ENCODE assay signal across 20 mouse cellular contexts in the genomic region with DNA sequence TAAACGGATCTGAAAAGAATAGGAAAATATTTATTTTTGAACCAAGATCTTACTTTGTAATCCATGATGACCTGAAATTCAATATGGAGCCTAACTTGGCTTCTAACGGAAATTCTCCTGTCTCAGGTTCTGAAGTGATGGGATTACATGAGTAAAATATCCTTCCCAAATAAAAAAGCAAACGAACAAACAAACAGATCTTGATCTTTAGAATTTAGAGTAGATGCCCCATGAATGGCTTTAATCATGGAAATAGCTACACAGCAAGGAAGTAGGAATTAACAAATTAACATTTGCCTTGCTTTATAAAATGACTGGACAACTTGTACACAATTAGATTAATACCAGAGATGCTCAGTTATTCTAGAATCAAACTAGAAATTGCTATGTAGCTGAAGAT.
DNase-seq lines count a peak whose midpoint lies in the region; ATAC-seq lines count a peak whose summit lies in the region.
"Had no signal": no experiment of that assay in that cellular context is flagged by ENCODE, and none has a peak within 500 bp of the region (broad histone marks: within the 10 kb centered on the region; RNA-seq: fewer than 3 reads in every experiment).

No protein-coding gene starts in this region.

- H3K36me3 ChIP-seq in forebrain, embryonic 15.5 days = no peaks in the 10 kb centered on the region
- H3K36me3 ChIP-seq in forebrain, embryonic 10.5 days (replicated peaks) = no peaks in the 10 kb centered on the region
- H3K36me3 ChIP-seq in neural tube, embryonic 13.5 days = no peaks in the 10 kb centered on the region
- no peaks in the 10 kb centered on the region for H3K36me3 ChIP-seq in midbrain, embryonic 15.5 days (replicated peaks)
- H3K36me3 ChIP-seq: embryonic facial prominence, embryonic 10.5 days; heart, embryonic 13.5 days had no signal

- no peak for DNase-seq in forebrain, embryonic 10.5 days (ENCODE audit: extremely low spot score, low spot score)
- no peak for DNase-seq in neural tube, embryonic 10.5 days (ENCODE audit: extremely low spot score, low spot score)
- no peak for DNase-seq in lung, postnatal 14 days
- no peak for DNase-seq in cerebellum, postnatal 36 days
- DNase-seq: adrenal gland, postnatal 25 days; cerebellum, adult 9-10 months; gastrocnemius, postnatal 14 days; heart, adult 18-20 months; heart, postnatal 14 days; kidney, adult 11 months; right cerebral cortex, postnatal 14 days had no signal

- H3K27me3 ChIP-seq in forebrain, embryonic 15.5 days = no peaks in the 10 kb centered on the region
- peaks cover 36% of the 10 kb centered on the region for H3K27me3 ChIP-seq in forebrain, embryonic 10.5 days (ENCODE audit: poor library complexity, severe bottlenecking)
- no peaks in the 10 kb centered on the region for H3K27me3 ChIP-seq in neural tube, embryonic 13.5 days
- H3K27me3 ChIP-seq in midbrain, embryonic 15.5 days (replicated peaks) = no peaks in the 10 kb centered on the region

- no peak overlapping the region for H3K9ac ChIP-seq in forebrain, embryonic 15.5 days (replicated peaks)
- peak overlapping the region; percentile 22; the same call in 1 of the 2 replicates for H3K9ac ChIP-seq in neural tube, embryonic 13.5 days
- no peak overlapping the region for H3K9ac ChIP-seq in midbrain, embryonic 15.5 days
- H3K9ac ChIP-seq: heart, embryonic 13.5 days had no signal

- ATAC-seq in forebrain, embryonic 15.5 days (replicated peaks) = no peak
- no peak for ATAC-seq in neural tube, embryonic 13.5 days (ENCODE audit: low read depth)
- ATAC-seq in midbrain, embryonic 15.5 days (replicated peaks) = no peak
- ATAC-seq: CD4-positive, CD25-positive, alpha-beta regulatory T cell, adult 4 months had no signal

- H3K4me1 ChIP-seq in forebrain, embryonic 15.5 days = peaks cover 51% of the 10 kb centered on the region
- peaks cover 38% of the 10 kb centered on the region for H3K4me1 ChIP-seq in forebrain, embryonic 10.5 days
- H3K4me1 ChIP-seq in neural tube, embryonic 13.5 days (replicated peaks) = peaks cover 36% of the 10 kb centered on the region
- H3K4me1 ChIP-seq in midbrain, embryonic 15.5 days = peaks cover 26% of the 10 kb centered on the region

- H3K4me3 ChIP-seq in forebrain, embryonic 15.5 days = no peak overlapping the region
- no peak overlapping the region for H3K4me3 ChIP-seq in forebrain, embryonic 10.5 days
- H3K4me3 ChIP-seq in neural tube, embryonic 13.5 days = no peak overlapping the region
- H3K4me3 ChIP-seq in midbrain, embryonic 15.5 days = no peak overlapping the region
- H3K4me3 ChIP-seq: embryonic facial prominence, embryonic 10.5 days; heart, embryonic 13.5 days; myocyte had no signal

- WGBS in forebrain, embryonic 15.5 days = 58% methylated on average over 3 of the region's 3 CpGs
- 87% methylated on average over 3 of the region's 3 CpGs for WGBS in forebrain, embryonic 10.5 days
- WGBS in neural tube, embryonic 13.5 days = 81% methylated on average over 3 of the region's 3 CpGs
- WGBS in midbrain, embryonic 15.5 days = 71% methylated on average over 3 of the region's 3 CpGs

- no peak overlapping the region for H3K4me2 ChIP-seq in forebrain, embryonic 15.5 days (replicated peaks)
- no peak overlapping the region for H3K4me2 ChIP-seq in neural tube, embryonic 13.5 days
- H3K4me2 ChIP-seq in midbrain, embryonic 15.5 days = no peak overlapping the region
- H3K4me2 ChIP-seq: heart, embryonic 13.5 days had no signal

- H3K27ac ChIP-seq in forebrain, embryonic 15.5 days (replicated peaks) = peak overlapping the region; percentile 84
- no peak overlapping the region for H3K27ac ChIP-seq in forebrain, embryonic 10.5 days
- peak overlapping the region; percentile 80 for H3K27ac ChIP-seq in neural tube, embryonic 13.5 days (replicated peaks)
- H3K27ac ChIP-seq in midbrain, embryonic 15.5 days = peak overlapping the region; percentile 63
- H3K27ac ChIP-seq: embryonic facial prominence, embryonic 10.5 days; heart, embryonic 13.5 days; macrophage; stomach, postnatal 0 days had no signal

- H3K9me3 ChIP-seq in forebrain, embryonic 15.5 days = no peaks in the 10 kb centered on the region
- H3K9me3 ChIP-seq in forebrain, embryonic 10.5 days = no peaks in the 10 kb centered on the region
- H3K9me3 ChIP-seq in neural tube, embryonic 13.5 days = no peaks in the 10 kb centered on the region
- H3K9me3 ChIP-seq in midbrain, embryonic 15.5 days = no peaks in the 10 kb centered on the region
- H3K9me3 ChIP-seq: embryonic facial prominence, embryonic 10.5 days; heart, embryonic 13.5 days had no signal
